Mouse (Mus musculus) urinary bladder, adult 18-20 months (tissue): ENCODE measurements around the gene Mindy3.

Experiments used
- DNase-seq, 2 experiments: peaks; one replicate each; pipeline ENCODE4 v3.0.0; 2022; ENCODE audit warnings: low spot score in 2 of 2, mixed read lengths in 2 of 2

The Mindy3 gene

GRCm38 (mm10) chr2:12371401-12371800 lies 47.9 kb downstream of the Mindy3 start:
- no peak for DNase-seq

GRCm38 (mm10) chr2:12368451-12368850 lies 50.8 kb downstream of the Mindy3 start:
- DNase-seq, result no peak

- no peak for DNase-seq
Observed at GRCm38 (mm10) chr2:12368016-12368415, 51.3 kb downstream of the Mindy3 start.

- no peak for DNase-seq
Observed at GRCm38 (mm10) chr2:12361310-12361709, 58.0 kb downstream of the Mindy3 start.

- no peak for DNase-seq
Observed at GRCm38 (mm10) chr2:12354837-12355236, 64.4 kb downstream of the Mindy3 start.

- no peak for DNase-seq
Observed at GRCm38 (mm10) chr2:12348914-12349313, 70.4 kb downstream of the Mindy3 start.

- DNase-seq, result no peak
Observed at GRCm38 (mm10) chr2:12331962-12332361, 87.3 kb downstream of the Mindy3 start.

GRCm38 (mm10) chr2:12329620-12330019 lies 89.7 kb downstream of the Mindy3 start:
- DNase-seq, result no peak

- DNase-seq, result no peak
Observed at GRCm38 (mm10) chr2:12329068-12329407, 90.2 kb downstream of the Mindy3 start.

- no peak for DNase-seq
Observed at GRCm38 (mm10) chr2:12328355-12329067, 90.8 kb downstream of the Mindy3 start.

GRCm38 (mm10) chr2:12327691-12328354 lies 91.4 kb downstream of the Mindy3 start:
- DNase-seq, result no peak

GRCm38 (mm10) chr2:12327216-12327615 lies 92.1 kb downstream of the Mindy3 start:
- no peak for DNase-seq

- DNase-seq, result no peak
Observed at GRCm38 (mm10) chr2:12325868-12326267, 93.4 kb downstream of the Mindy3 start.

GRCm38 (mm10) chr2:12325417-12325816 lies 93.9 kb downstream of the Mindy3 start:
- peak; percentile 9 to 44 for DNase-seq

GRCm38 (mm10) chr2:12320914-12321313 lies 98.4 kb downstream of the Mindy3 start:
- no peak for DNase-seq

- DNase-seq, result no peak
Observed at GRCm38 (mm10) chr2:12318715-12319114, 100.6 kb downstream of the Mindy3 start.

- DNase-seq, result no peak
Observed at GRCm38 (mm10) chr2:12318036-12318435, 101.2 kb downstream of the Mindy3 start.

GRCm38 (mm10) chr2:12317343-12317742 lies 101.9 kb downstream of the Mindy3 start:
- no peak for DNase-seq

- no peak for DNase-seq
Observed at GRCm38 (mm10) chr2:12316361-12316760, 102.9 kb downstream of the Mindy3 start.

GRCm38 (mm10) chr2:12314028-12314427 lies 105.2 kb downstream of the Mindy3 start:
- no peak for DNase-seq

- DNase-seq, result no peak
Observed at GRCm38 (mm10) chr2:12308466-12308865, 110.8 kb downstream of the Mindy3 start.

GRCm38 (mm10) chr2:12307311-12307710 lies 112.0 kb downstream of the Mindy3 start:
- no peak for DNase-seq

- DNase-seq, result no peak
Observed at GRCm38 (mm10) chr2:12305064-12305650, 114.1 kb downstream of the Mindy3 start.
